Mouse (Mus musculus): Measurements from ENCODE around the gene Snrnp70. TPM values are rescaled to one million over a fixed set of nuclear protein-coding genes. Genes with fewer than 3 reads are reported as not detected.
A peak's percentile ranks its signal among the peaks of the same experiment; 100 is the strongest.
"Not testable (repeated sequence)": the region's sequence is repeated elsewhere in the genome, so short reads cannot be mapped to it uniquely, and the experiment has no call there.

The Snrnp70 gene
- polyA plus RNA-seq, 1 experiment from 2014 or later: 157 TPM

DNA sequence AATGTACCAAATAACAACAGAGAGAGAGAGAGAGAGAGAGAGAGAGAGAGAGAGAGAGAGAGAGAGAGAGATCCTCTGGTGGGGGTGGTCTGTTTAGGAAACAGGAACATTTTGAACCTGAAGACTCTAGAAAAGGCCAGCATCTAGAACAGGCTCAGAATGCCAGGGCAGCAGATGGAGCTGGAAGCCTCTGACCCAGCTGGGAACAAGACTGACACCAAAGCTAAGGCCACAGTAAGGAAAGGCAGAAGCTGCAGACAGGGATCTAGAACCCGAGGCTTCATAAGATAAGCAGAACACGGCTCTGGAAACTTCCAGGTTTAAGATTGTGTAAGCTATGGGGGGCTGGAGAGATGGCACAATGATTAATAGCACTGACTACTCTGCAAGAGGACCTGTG, 31.6 kb downstream of the Snrnp70 start:
- Histone ChIP-seq H3K9ac (ENCODE audit: low read depth, low read length) (no peak overlapping the region), H3K4me1 (ENCODE audit: control insufficient read depth, insufficient read depth, low read length) (peaks cover 36% of the 10 kb centered on the region), H3K27ac (ENCODE audit: low read length) (no peak overlapping the region), H3K4me2 (ENCODE audit: low read length) (no peak overlapping the region), H3K36me3 (ENCODE audit: control insufficient read depth, insufficient read depth, low read length) (peaks cover 6% of the 10 kb centered on the region; the same call in 1 of the 2 replicates), H3K27me3 (ENCODE audit: control insufficient read depth, insufficient read depth, low read depth, low read length) (peaks cover under 1% of the 10 kb centered on the region; the same call in 1 of the 2 replicates), H3K4me3 (ENCODE audit: low read depth, low read length) (no peak overlapping the region), H3K9me3 (replicated peaks; ENCODE audit: control insufficient read depth, low read length, poor library complexity, severe bottlenecking) (no peaks in the 10 kb centered on the region)
- 83% methylated on average over 2 of the region's 2 CpGs for WGBS
- no peak for ATAC-seq

DNA sequence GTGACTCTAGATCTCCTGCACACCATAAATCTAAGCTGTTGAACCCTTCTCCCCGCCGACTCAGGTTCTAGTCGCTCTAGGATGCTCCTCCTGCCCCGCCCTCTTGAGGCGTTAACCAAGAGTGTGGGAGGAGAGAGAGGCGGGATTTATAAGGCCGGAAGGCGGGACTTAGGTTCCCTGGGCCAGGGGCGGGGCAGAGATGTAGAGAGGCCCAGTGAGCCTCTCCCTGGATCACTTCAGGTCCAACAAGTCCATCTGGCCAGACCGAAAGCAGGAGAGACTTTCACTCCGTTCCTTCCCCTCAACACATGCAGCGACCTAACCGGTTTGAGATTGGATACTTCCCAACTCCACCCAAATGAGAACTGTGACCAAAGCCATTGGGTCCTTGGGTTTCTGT, 32.7 kb downstream of the Snrnp70 start:
- Histone ChIP-seq H3K9me3 (replicated peaks; ENCODE audit: control insufficient read depth, low read length, poor library complexity, severe bottlenecking) (no peaks in the 10 kb centered on the region), H3K27me3 (ENCODE audit: control insufficient read depth, insufficient read depth, low read depth, low read length) (no peaks in the 10 kb centered on the region), H3K36me3 (ENCODE audit: control insufficient read depth, insufficient read depth, low read length) (peaks cover 13% of the 10 kb centered on the region), H3K9ac (ENCODE audit: low read depth, low read length) (no peak overlapping the region), H3K27ac (ENCODE audit: low read length) (no peak overlapping the region), H3K4me2 (ENCODE audit: low read length) (no peak overlapping the region), H3K4me3 (ENCODE audit: low read depth, low read length) (no peak overlapping the region), H3K4me1 (ENCODE audit: control insufficient read depth, insufficient read depth, low read length) (peaks cover 32% of the 10 kb centered on the region)
- WGBS: 8% methylated on average over 13 of the region's 13 CpGs
- ATAC-seq: no peak

DNA sequence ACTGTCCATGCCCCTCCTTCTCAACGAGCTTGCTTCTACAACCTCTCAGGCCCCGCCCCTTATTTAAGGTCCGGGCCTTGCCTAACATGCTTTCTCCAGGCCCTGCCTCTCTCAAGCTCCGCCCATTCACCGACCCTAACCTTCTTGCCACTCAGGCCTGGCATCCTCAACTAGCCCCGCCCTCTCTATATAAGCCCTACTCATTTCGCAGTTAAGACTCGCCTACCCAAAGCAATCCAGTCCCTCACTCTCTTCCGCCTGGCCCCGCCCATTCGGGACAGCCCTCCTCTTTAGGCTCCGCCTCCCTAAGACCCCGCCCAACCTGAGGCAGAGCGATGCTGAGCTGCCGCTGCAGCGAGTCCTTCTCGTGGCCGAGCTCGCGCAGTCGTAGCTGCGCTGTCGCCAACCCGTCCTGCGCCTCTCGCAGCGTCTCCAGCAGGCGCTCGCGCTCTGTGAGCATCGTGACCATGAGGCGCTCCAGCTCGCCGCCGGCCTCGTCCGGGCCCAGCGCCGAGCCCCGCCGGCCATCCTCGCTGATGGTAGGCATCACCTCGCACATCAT, 34.2 kb downstream of the Snrnp70 start:
- peaks cover 25% of the 10 kb centered on the region for H3K36me3 ChIP-seq (ENCODE audit: control insufficient read depth, insufficient read depth, low read length)
- H3K27me3 ChIP-seq (ENCODE audit: control insufficient read depth, insufficient read depth, low read depth, low read length): no peaks in the 10 kb centered on the region
- peak overlapping the region; percentile 70 for H3K4me2 ChIP-seq (ENCODE audit: low read length)
- under 1% methylated on average over 43 of the region's 43 CpGs for WGBS
- H3K9me3 ChIP-seq (replicated peaks; ENCODE audit: control insufficient read depth, low read length, poor library complexity, severe bottlenecking): no peaks in the 10 kb centered on the region
- peak overlapping the region; percentile 68 for H3K9ac ChIP-seq (ENCODE audit: low read depth, low read length)
- H3K27ac ChIP-seq (ENCODE audit: low read length): peak overlapping the region; percentile 58
- H3K4me1 ChIP-seq (ENCODE audit: control insufficient read depth, insufficient read depth, low read length): peaks cover 31% of the 10 kb centered on the region
- peak; percentile 85 for ATAC-seq
- H3K4me3 ChIP-seq (ENCODE audit: low read depth, low read length): peak overlapping the region; percentile 46

GRCm38 (mm10) chr7:45360404-45361125, 35.0 kb downstream of the Snrnp70 start:
- peaks cover 33% of the 10 kb centered on the region for H3K36me3 ChIP-seq (ENCODE audit: control insufficient read depth, insufficient read depth, low read length)
- peak overlapping the region; percentile 70; the same call in 1 of the 2 replicates for H3K4me2 ChIP-seq (ENCODE audit: low read length)
- no peak overlapping the region for H3K27ac ChIP-seq (ENCODE audit: low read length)
- no peaks in the 10 kb centered on the region for H3K27me3 ChIP-seq (ENCODE audit: control insufficient read depth, insufficient read depth, low read depth, low read length)
- peak; percentile 7; the same call in 1 of the 2 replicates for ATAC-seq
- H3K4me1 ChIP-seq (ENCODE audit: control insufficient read depth, insufficient read depth, low read length): peaks cover 30% of the 10 kb centered on the region
- no peak overlapping the region for H3K9ac ChIP-seq (ENCODE audit: low read depth, low read length)
- WGBS: 53% methylated on average over 18 of the region's 18 CpGs
- no peaks in the 10 kb centered on the region for H3K9me3 ChIP-seq (replicated peaks; ENCODE audit: control insufficient read depth, low read length, poor library complexity, severe bottlenecking)
- H3K4me3 ChIP-seq (ENCODE audit: low read depth, low read length): peak overlapping the region; percentile 46; the same call in 1 of the 2 replicates

DNA sequence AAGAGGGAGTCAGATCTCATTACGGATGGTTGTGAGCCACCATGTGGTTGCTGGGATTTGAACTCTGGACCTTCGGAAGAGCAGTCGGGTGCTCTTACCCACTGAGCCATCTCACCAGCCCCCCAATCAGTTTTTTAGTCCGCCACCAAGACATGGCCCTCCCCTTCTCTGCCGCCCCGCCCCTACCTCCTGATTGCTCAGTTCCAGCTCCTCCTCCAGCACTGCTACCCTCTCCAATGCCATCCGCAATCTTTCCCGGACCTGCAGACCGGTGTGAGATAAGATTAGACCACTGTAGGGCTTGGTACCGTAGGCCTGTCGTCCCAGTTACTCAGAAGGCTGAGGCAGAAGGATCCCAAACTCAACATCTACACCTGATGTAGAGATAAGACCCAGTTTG, 36.5 kb downstream of the Snrnp70 start:
- 70% methylated on average over 8 of the region's 11 CpGs for WGBS
- H3K4me2 ChIP-seq (ENCODE audit: low read length); H3K9me3 ChIP-seq (replicated peaks; ENCODE audit: control insufficient read depth, low read length, poor library complexity, severe bottlenecking); H3K27me3 ChIP-seq (ENCODE audit: control insufficient read depth, insufficient read depth, low read depth, low read length); ATAC-seq; H3K27ac ChIP-seq (ENCODE audit: low read length); H3K4me3 ChIP-seq (ENCODE audit: low read depth, low read length); H3K9ac ChIP-seq (ENCODE audit: low read depth, low read length): not testable (repeated sequence)
- peaks cover 18% of the 10 kb centered on the region for H3K4me1 ChIP-seq (ENCODE audit: control insufficient read depth, insufficient read depth, low read length)
- H3K36me3 ChIP-seq (ENCODE audit: control insufficient read depth, insufficient read depth, low read length): peaks cover 41% of the 10 kb centered on the region

DNA sequence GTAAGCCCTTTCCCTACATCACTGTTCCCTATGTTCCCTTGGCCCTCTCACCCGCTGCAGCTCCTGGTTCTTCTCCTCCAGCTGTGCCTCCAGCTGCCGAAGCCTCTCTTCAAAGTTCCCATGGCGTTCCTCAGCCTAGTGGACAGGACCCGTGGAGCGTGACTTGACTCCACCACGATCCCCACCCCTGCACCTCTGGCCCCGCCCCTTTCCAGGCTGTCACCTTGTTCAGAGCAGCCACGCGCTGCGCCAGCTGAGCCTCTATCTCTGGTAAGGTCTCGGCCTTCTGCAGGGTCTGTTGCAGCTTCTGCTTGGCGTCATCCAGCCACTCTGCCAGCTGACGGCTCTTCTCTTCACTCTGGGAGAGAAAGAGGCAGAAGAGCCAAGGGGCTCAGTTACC, 39.5 kb downstream of the Snrnp70 start:
- WGBS: 57% methylated on average over 13 of the region's 13 CpGs
- H3K36me3 ChIP-seq (ENCODE audit: control insufficient read depth, insufficient read depth, low read length): peaks cover 58% of the 10 kb centered on the region
- no peak for ATAC-seq

DNA sequence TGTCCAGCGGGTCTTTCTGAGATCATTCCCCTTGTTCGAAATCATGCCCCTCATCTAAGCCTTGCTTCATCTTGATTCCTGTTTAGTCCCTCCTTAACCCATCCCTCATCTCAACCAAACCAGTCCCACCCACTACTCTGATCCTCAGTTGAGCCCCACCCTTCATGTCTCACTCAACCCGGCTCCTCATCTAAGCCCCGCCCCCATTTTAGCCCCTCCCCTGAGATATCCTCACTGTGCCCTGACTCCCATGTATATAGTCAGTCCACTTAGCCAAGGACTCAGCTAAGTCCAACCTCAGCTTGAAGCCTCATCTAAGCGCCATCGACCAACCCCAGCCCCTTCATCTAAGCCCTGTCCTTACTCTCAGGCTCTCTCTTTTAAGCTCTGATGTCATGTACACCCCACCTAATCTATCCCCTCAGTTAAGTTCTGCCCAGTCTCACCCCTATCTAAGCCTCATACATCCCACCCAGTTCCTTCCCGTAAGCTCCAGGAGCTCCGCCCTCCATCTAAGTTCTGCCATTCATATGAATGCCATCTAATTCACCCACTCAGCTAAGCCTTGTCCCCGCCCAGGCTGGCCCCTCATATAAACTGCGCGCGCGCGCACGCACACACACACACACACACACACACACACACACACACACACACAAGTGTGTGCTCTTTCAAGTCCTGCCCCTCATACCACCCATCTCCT, 40.1 kb downstream of the Snrnp70 start:
- Histone ChIP-seq H3K4me2 (ENCODE audit: low read length) (no peak overlapping the region), H3K36me3 (ENCODE audit: control insufficient read depth, insufficient read depth, low read length) (peaks cover 58% of the 10 kb centered on the region), H3K27ac (ENCODE audit: low read length) (no peak overlapping the region), H3K9ac (ENCODE audit: low read depth, low read length) (no peak overlapping the region), H3K4me1 (ENCODE audit: control insufficient read depth, insufficient read depth, low read length) (no peaks in the 10 kb centered on the region), H3K4me3 (ENCODE audit: low read depth, low read length) (no peak overlapping the region), H3K9me3 (replicated peaks; ENCODE audit: control insufficient read depth, low read length, poor library complexity, severe bottlenecking) (no peaks in the 10 kb centered on the region), H3K27me3 (ENCODE audit: control insufficient read depth, insufficient read depth, low read depth, low read length) (no peaks in the 10 kb centered on the region)
- 76% methylated on average over 15 of the region's 15 CpGs for WGBS
- ATAC-seq: 0 out of 2 replicates have a peak, but pooled peaks have one; percentile 23

More for the DNA sequence above, 39.5 kb downstream of the Snrnp70 start:
- H3K4me3 ChIP-seq (ENCODE audit: low read depth, low read length): no peak overlapping the region
- peaks cover 3% of the 10 kb centered on the region for H3K4me1 ChIP-seq (ENCODE audit: control insufficient read depth, insufficient read depth, low read length)
- H3K9me3 ChIP-seq (replicated peaks; ENCODE audit: control insufficient read depth, low read length, poor library complexity, severe bottlenecking): no peaks in the 10 kb centered on the region
- no peak overlapping the region for H3K9ac ChIP-seq (ENCODE audit: low read depth, low read length)
- no peak overlapping the region for H3K4me2 ChIP-seq (ENCODE audit: low read length)
- no peaks in the 10 kb centered on the region for H3K27me3 ChIP-seq (ENCODE audit: control insufficient read depth, insufficient read depth, low read depth, low read length)
- no peak overlapping the region for H3K27ac ChIP-seq (ENCODE audit: low read length)

- Histone ChIP-seq H3K36me3 (ENCODE audit: control insufficient read depth, insufficient read depth, low read length) (peaks cover 66% of the 10 kb centered on the region), H3K4me3 (ENCODE audit: low read depth, low read length) (no peak overlapping the region), H3K4me1 (ENCODE audit: control insufficient read depth, insufficient read depth, low read length) (no peaks in the 10 kb centered on the region), H3K27ac (ENCODE audit: low read length) (no peak overlapping the region), H3K9me3 (replicated peaks; ENCODE audit: control insufficient read depth, low read length, poor library complexity, severe bottlenecking) (no peaks in the 10 kb centered on the region), H3K9ac (ENCODE audit: low read depth, low read length) (no peak overlapping the region), H3K4me2 (ENCODE audit: low read length) (no peak overlapping the region), H3K27me3 (ENCODE audit: control insufficient read depth, insufficient read depth, low read depth, low read length) (no peaks in the 10 kb centered on the region)
- no peak for ATAC-seq
- 28% methylated on average over 5 of the region's 5 CpGs for WGBS
Measured at GRCm38 (mm10) chr7:45353041-45353440, 42.5 kb downstream of the Snrnp70 start.

- H3K36me3 ChIP-seq (ENCODE audit: control insufficient read depth, insufficient read depth, low read length): peaks cover 57% of the 10 kb centered on the region
- H3K4me1 ChIP-seq (ENCODE audit: control insufficient read depth, insufficient read depth, low read length): no peaks in the 10 kb centered on the region
- no peaks in the 10 kb centered on the region for H3K9me3 ChIP-seq (replicated peaks; ENCODE audit: control insufficient read depth, low read length, poor library complexity, severe bottlenecking)
- H3K27ac ChIP-seq (ENCODE audit: low read length): no peak overlapping the region
- no peak for ATAC-seq
- no peak overlapping the region for H3K4me3 ChIP-seq (ENCODE audit: low read depth, low read length)
- no peak overlapping the region for H3K9ac ChIP-seq (ENCODE audit: low read depth, low read length)
- 76% methylated on average over 13 of the region's 13 CpGs for WGBS
- no peak overlapping the region for H3K4me2 ChIP-seq (ENCODE audit: low read length)
- no peaks in the 10 kb centered on the region; the same call in 1 of the 2 replicates for H3K27me3 ChIP-seq (ENCODE audit: control insufficient read depth, insufficient read depth, low read depth, low read length)
Measured at GRCm38 (mm10) chr7:45346905-45347304, 48.6 kb downstream of the Snrnp70 start.

All from midbrain, embryonic 16.5 days (tissue).